Mouse (Mus musculus): Measurements from ENCODE around the gene Opcml.

DNA sequence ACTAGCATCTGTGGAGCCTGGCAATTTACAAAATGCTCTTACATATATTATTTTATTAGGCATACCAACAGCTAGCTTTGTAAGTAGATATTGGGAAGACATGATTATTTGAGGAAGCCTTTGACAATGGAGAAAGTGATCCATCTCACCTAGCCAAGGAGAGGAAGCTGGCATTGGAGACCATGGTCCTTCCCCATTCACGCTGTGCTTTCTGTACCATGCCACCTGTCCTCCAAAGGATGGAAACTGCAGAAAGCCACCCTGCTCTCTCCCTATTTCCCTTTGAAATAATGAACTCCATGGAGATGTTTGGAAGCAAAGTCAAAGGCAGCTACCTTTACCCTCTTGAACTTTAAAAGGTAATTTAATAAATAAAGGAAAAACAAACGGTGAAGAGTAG is 570.1 kb downstream of the Opcml start:
- TF ChIP-seq CTCF (IDR thresholded peaks at IDR 0.05; ENCODE audit: control insufficient read depth, insufficient read depth, insufficient read length) (no peak), MAX (IDR thresholded peaks at IDR 0.05) (no peak), MYOG (IDR thresholded peaks at IDR 0.05; ENCODE audit: control insufficient read depth, extremely low read depth, insufficient read length) (no peak), CEBPB (IDR thresholded peaks at IDR 0.05; ENCODE audit: low read depth) (no peak), MYOD1 (IDR thresholded peaks at IDR 0.05; ENCODE audit: control insufficient read depth, insufficient read length, low read depth) (no peak), USF1 (IDR thresholded peaks at IDR 0.05; ENCODE audit: low read depth) (no peak), FOSL1 (IDR thresholded peaks at IDR 0.05; ENCODE audit: insufficient read depth, low read length, poor library complexity, severe bottlenecking) (no peak)
